Mouse (Mus musculus): ENCODE results near the gene Adamts14. TPM values are rescaled to one million over a fixed set of nuclear protein-coding genes. Genes with fewer than 3 reads are reported as not detected.

Adamts14 gene
- polyA plus RNA-seq (2015; fragmentation: Nextera tagmentation; extraction: Ambion mirVana), result 1.6 and 2.0 TPM in 2 replicates

GRCm38 (mm10) chr10:61273081-61273843 is at the start of gene Adamts14:
Gene Adamts14, minus strand, starts transcription at chr10:61273438.
- peak; percentile 79 for ATAC-seq (ENCODE audit: low FRiP score, low TSS enrichment)
- peak within 1 kb of the TSS; percentile 96 for H3K4me2 ChIP-seq (replicated peaks; ENCODE audit: low read depth, low read length)
- H3K9ac ChIP-seq (replicated peaks; ENCODE audit: low read length), result peak within 1 kb of the TSS; percentile 75
- H3K27me3 ChIP-seq (ENCODE audit: insufficient read depth, low read length), result no peaks in the 10 kb centered on the region
- no peaks in the 10 kb centered on the region for H3K36me3 ChIP-seq (ENCODE audit: insufficient read depth, low read length)
- H3K9me3 ChIP-seq (ENCODE audit: low read length), result no peaks in the 10 kb centered on the region
- WGBS, result under 1% methylated on average over 59 of the region's 75 CpGs
- H3K4me1 ChIP-seq (ENCODE audit: insufficient read depth, low read length), result peaks cover 24% of the 10 kb centered on the region
- H3K4me3 ChIP-seq (ENCODE audit: low read length), result peak within 1 kb of the TSS; percentile 63
- 0 out of 2 replicates have a peak within 1 kb of the TSS, but pooled peaks have one; percentile 40 for H3K27ac ChIP-seq (ENCODE audit: low read length)

- H3K27me3 ChIP-seq (ENCODE audit: insufficient read depth, low read length), result no peaks in the 10 kb centered on the region
- H3K4me1 ChIP-seq (ENCODE audit: insufficient read depth, low read length), result peaks cover 9% of the 10 kb centered on the region; the same call in 1 of the 2 replicates
- H3K4me2 ChIP-seq (replicated peaks; ENCODE audit: low read depth, low read length), result no peak overlapping the region
- no peak overlapping the region for H3K4me3 ChIP-seq (ENCODE audit: low read length)
- 83% methylated on average over 3 of the region's 3 CpGs for WGBS
- no peak for ATAC-seq (ENCODE audit: low FRiP score, low TSS enrichment)
- H3K36me3 ChIP-seq (ENCODE audit: insufficient read depth, low read length), result peaks cover 23% of the 10 kb centered on the region; the same call in 1 of the 2 replicates
- no peak overlapping the region for H3K27ac ChIP-seq (ENCODE audit: low read length)
- no peak overlapping the region for H3K9ac ChIP-seq (replicated peaks; ENCODE audit: low read length)
- H3K9me3 ChIP-seq (ENCODE audit: low read length), result no peaks in the 10 kb centered on the region
Measured at GRCm38 (mm10) chr10:61318527-61318926, 45.3 kb upstream of the Adamts14 start.

GRCm38 (mm10) chr10:61315324-61315880 is 42.2 kb upstream of the Adamts14 start:
- WGBS, result 59% methylated on average over 9 of the region's 9 CpGs
- no peak overlapping the region for H3K9ac ChIP-seq (replicated peaks; ENCODE audit: low read length)

GRCm38 (mm10) chr10:61313750-61314149 is 40.5 kb upstream of the Adamts14 start:
- WGBS, result 34% methylated on average over 7 of the region's 7 CpGs
- Histone ChIP-seq H3K4me3 (ENCODE audit: low read length) (no peak overlapping the region), H3K4me2 (replicated peaks; ENCODE audit: low read depth, low read length) (no peak overlapping the region), H3K27ac (ENCODE audit: low read length) (no peak overlapping the region), H3K36me3 (ENCODE audit: insufficient read depth, low read length) (no peaks in the 10 kb centered on the region), H3K9ac (replicated peaks; ENCODE audit: low read length) (no peak overlapping the region), H3K4me1 (ENCODE audit: insufficient read depth, low read length) (peaks cover 25% of the 10 kb centered on the region), H3K9me3 (ENCODE audit: low read length) (no peaks in the 10 kb centered on the region), H3K27me3 (ENCODE audit: insufficient read depth, low read length) (no peaks in the 10 kb centered on the region)
- no peak for ATAC-seq (ENCODE audit: low FRiP score, low TSS enrichment)

More at GRCm38 (mm10) chr10:61315324-61315880, 42.2 kb upstream of the Adamts14 start:
- H3K4me1 ChIP-seq (ENCODE audit: insufficient read depth, low read length), result peaks cover 22% of the 10 kb centered on the region
- no peak for ATAC-seq (ENCODE audit: low FRiP score, low TSS enrichment)
- no peak overlapping the region for H3K4me2 ChIP-seq (replicated peaks; ENCODE audit: low read depth, low read length)
- H3K27ac ChIP-seq (ENCODE audit: low read length), result no peak overlapping the region
- H3K9me3 ChIP-seq (ENCODE audit: low read length), result no peaks in the 10 kb centered on the region
- H3K4me3 ChIP-seq (ENCODE audit: low read length), result no peak overlapping the region
- peaks cover 8% of the 10 kb centered on the region; the same call in 1 of the 2 replicates for H3K36me3 ChIP-seq (ENCODE audit: insufficient read depth, low read length)
- H3K27me3 ChIP-seq (ENCODE audit: insufficient read depth, low read length), result no peaks in the 10 kb centered on the region

GRCm38 (mm10) chr10:61312754-61313153 is 39.5 kb upstream of the Adamts14 start:
- Histone ChIP-seq H3K36me3 (ENCODE audit: insufficient read depth, low read length) (no peaks in the 10 kb centered on the region), H3K4me2 (replicated peaks; ENCODE audit: low read depth, low read length) (no peak overlapping the region), H3K9me3 (ENCODE audit: low read length) (no peaks in the 10 kb centered on the region), H3K27ac (ENCODE audit: low read length) (peak overlapping the region; percentile 70), H3K27me3 (ENCODE audit: insufficient read depth, low read length) (no peaks in the 10 kb centered on the region), H3K4me1 (ENCODE audit: insufficient read depth, low read length) (peaks cover 28% of the 10 kb centered on the region), H3K4me3 (ENCODE audit: low read length) (no peak overlapping the region), H3K9ac (replicated peaks; ENCODE audit: low read length) (peak overlapping the region; percentile 18; the same call in 1 of the 2 replicates)
- ATAC-seq (ENCODE audit: low FRiP score, low TSS enrichment), result peak; percentile 84
- 20% methylated on average over 7 of the region's 7 CpGs for WGBS

- WGBS, result 71% methylated on average over 6 of the region's 6 CpGs
- H3K4me2 ChIP-seq (replicated peaks; ENCODE audit: low read depth, low read length), result no peak overlapping the region
- no peaks in the 10 kb centered on the region for H3K27me3 ChIP-seq (ENCODE audit: insufficient read depth, low read length)
- H3K9me3 ChIP-seq (ENCODE audit: low read length), result no peaks in the 10 kb centered on the region
- H3K27ac ChIP-seq (ENCODE audit: low read length), result peak overlapping the region; percentile 70
- ATAC-seq (ENCODE audit: low FRiP score, low TSS enrichment), result no peak
- H3K36me3 ChIP-seq (ENCODE audit: insufficient read depth, low read length), result no peaks in the 10 kb centered on the region
- peaks cover 28% of the 10 kb centered on the region for H3K4me1 ChIP-seq (ENCODE audit: insufficient read depth, low read length)
- H3K4me3 ChIP-seq (ENCODE audit: low read length), result no peak overlapping the region
- 0 out of 2 replicates have a peak overlapping the region, but pooled peaks have one; percentile 18 for H3K9ac ChIP-seq (replicated peaks; ENCODE audit: low read length)
Measured at GRCm38 (mm10) chr10:61312159-61312558, 38.9 kb upstream of the Adamts14 start.

- no peak overlapping the region for H3K4me2 ChIP-seq (replicated peaks; ENCODE audit: low read depth, low read length)
- H3K27ac ChIP-seq (ENCODE audit: low read length), result peak overlapping the region; percentile 9; the same call in 1 of the 2 replicates
- H3K36me3 ChIP-seq (ENCODE audit: insufficient read depth, low read length), result no peaks in the 10 kb centered on the region
- peaks cover 19% of the 10 kb centered on the region for H3K4me1 ChIP-seq (ENCODE audit: insufficient read depth, low read length)
- H3K9ac ChIP-seq (replicated peaks; ENCODE audit: low read length), result no peak overlapping the region
- 49% methylated on average over 11 of the region's 12 CpGs for WGBS
- no peaks in the 10 kb centered on the region for H3K27me3 ChIP-seq (ENCODE audit: insufficient read depth, low read length)
- H3K9me3 ChIP-seq (ENCODE audit: low read length), result no peaks in the 10 kb centered on the region
- no peak overlapping the region for H3K4me3 ChIP-seq (ENCODE audit: low read length)
- ATAC-seq (ENCODE audit: low FRiP score, low TSS enrichment), result peak; percentile 29; the same call in 1 of the 2 replicates
Measured at GRCm38 (mm10) chr10:61308706-61309320, 35.6 kb upstream of the Adamts14 start.

GRCm38 (mm10) chr10:61305928-61306590 is 32.8 kb upstream of the Adamts14 start:
- WGBS, result 83% methylated on average over 13 of the region's 13 CpGs
- no peak overlapping the region for H3K4me3 ChIP-seq (ENCODE audit: low read length)
- no peaks in the 10 kb centered on the region for H3K9me3 ChIP-seq (ENCODE audit: low read length)
- H3K27me3 ChIP-seq (ENCODE audit: insufficient read depth, low read length), result no peaks in the 10 kb centered on the region
- no peaks in the 10 kb centered on the region for H3K36me3 ChIP-seq (ENCODE audit: insufficient read depth, low read length)
- no peak overlapping the region for H3K4me2 ChIP-seq (replicated peaks; ENCODE audit: low read depth, low read length)
- H3K9ac ChIP-seq (replicated peaks; ENCODE audit: low read length), result no peak overlapping the region
- no peak overlapping the region for H3K27ac ChIP-seq (ENCODE audit: low read length)
- peaks cover 6% of the 10 kb centered on the region; the same call in 1 of the 2 replicates for H3K4me1 ChIP-seq (ENCODE audit: insufficient read depth, low read length)
- ATAC-seq (ENCODE audit: low FRiP score, low TSS enrichment), result no peak

- no peak for ATAC-seq (ENCODE audit: low FRiP score, low TSS enrichment)
Measured at GRCm38 (mm10) chr10:61304046-61304445, 30.8 kb upstream of the Adamts14 start.

More at GRCm38 (mm10) chr10:61304046-61304445, 30.8 kb upstream of the Adamts14 start:
- 75% methylated on average over 6 of the region's 6 CpGs for WGBS
- no peak overlapping the region for H3K9ac ChIP-seq (replicated peaks; ENCODE audit: low read length)
- H3K4me3 ChIP-seq (ENCODE audit: low read length), result no peak overlapping the region
- no peaks in the 10 kb centered on the region for H3K36me3 ChIP-seq (ENCODE audit: insufficient read depth, low read length)
- no peaks in the 10 kb centered on the region for H3K9me3 ChIP-seq (ENCODE audit: low read length)
- H3K27ac ChIP-seq (ENCODE audit: low read length), result no peak overlapping the region
- H3K27me3 ChIP-seq (ENCODE audit: insufficient read depth, low read length), result no peaks in the 10 kb centered on the region
- H3K4me2 ChIP-seq (replicated peaks; ENCODE audit: low read depth, low read length), result no peak overlapping the region
- H3K4me1 ChIP-seq (ENCODE audit: insufficient read depth, low read length), result peaks cover 6% of the 10 kb centered on the region; the same call in 1 of the 2 replicates
